17 mouse cellular contexts compared by ENCODE assay signal in genomic region chr15:31585238-31585637, GRCm38 (mm10). TPM values are rescaled to one million over a fixed set of nuclear protein-coding genes. Genes with fewer than 3 reads are reported as not detected.
DNase-seq lines count a peak whose midpoint lies in the region; TF ChIP-seq lines count a peak whose summit lies in the region.
"Had no signal": no experiment of that assay in that cellular context is flagged by ENCODE, and none has a peak within 500 bp of the region (broad histone marks: within the 10 kb centered on the region; RNA-seq: fewer than 3 reads in every experiment).

No protein-coding gene starts in this region.

- H3K27me3 ChIP-seq in myocyte (ENCODE audit: control insufficient read depth, insufficient read depth, insufficient read length): no peaks in the 10 kb centered on the region
- H3K27me3 ChIP-seq: midbrain, embryonic 13.5 days had no signal

- H3K36me3 ChIP-seq in myocyte (ENCODE audit: control insufficient read depth, insufficient read depth): peaks cover 14% of the 10 kb centered on the region

- TF ChIP-seq CTCF in gastrocnemius, adult 2 months (IDR thresholded peaks at IDR 0.05): no peak

- no peak for TF ChIP-seq POLR2A in myocyte (IDR thresholded peaks at IDR 0.05; ENCODE audit: insufficient read length, low read depth)

- H3K4me3 ChIP-seq in gastrocnemius, adult 2 months: no peak overlapping the region
- no peak overlapping the region for H3K4me3 ChIP-seq in myocyte
- H3K4me3 ChIP-seq: erythroblast, embryonic 14.5 days; midbrain, embryonic 13.5 days had no signal

- peak; percentile 48 for DNase-seq in gastrocnemius, adult 2 months
- DNase-seq in gastrocnemius, postnatal 25 days: no peak
- peak; percentile 45 to 54 for DNase-seq in left cerebral cortex, adult 18-20 months (ENCODE audit: low spot score in 2 of 2)
- no peak for DNase-seq in left cerebral cortex, adult 11 months (ENCODE audit: low spot score)
- DNase-seq in brain, adult 2 months (ENCODE audit: low read depth, low spot score): peak; percentile 78
- DNase-seq in yolk sac, embryonic 10.5 days (ENCODE audit: low spot score): no peak
- DNase-seq: adrenal gland, postnatal 25 days; cerebellum, adult 9-11 months; heart, adult 18-20 months; heart, postnatal 4 days; kidney, adult 9 months; kidney, postnatal 4 days; thymus, adult 18-20 months had no signal

- H3K79me2 ChIP-seq in myocyte (ENCODE audit: control insufficient read depth, insufficient read depth): no peaks in the 10 kb centered on the region

- H3K4me2 ChIP-seq in myocyte (ENCODE audit: low read depth): peak overlapping the region; percentile 13
- H3K4me2 ChIP-seq: midbrain, embryonic 13.5 days had no signal

- H3ac ChIP-seq in myocyte (ENCODE audit: control insufficient read depth, insufficient read length): no peak overlapping the region

- peak overlapping the region; percentile 67 for H3K27ac ChIP-seq in gastrocnemius, adult 2 months
- H3K27ac ChIP-seq: liver, embryonic 14.5 days; midbrain, embryonic 13.5 days had no signal

- intact Hi-C loops in gastrocnemius, adult 2 months (cut with DNase I): loop anchor here (5.0 kb wide), 1 partner anchor 53 kb away; the partner anchor contains the start of gene March6

TF ChIP-seq in myocyte, 11 proteins besides CTCF, POLR2A, EP300 and RAD21:
- TF ChIP-seq REST (IDR thresholded peaks at IDR 0.05; ENCODE audit: insufficient read depth, insufficient read length): no peak
- peak in 1 of 3 experiments; percentile 21 for TF ChIP-seq MYOD1 (IDR thresholded peaks at IDR 0.05; ENCODE audit: control insufficient read depth in 1 of 3, insufficient read length in 2 of 3, low read depth in 2 of 3)
TF ChIP-seq in myocyte: peak in this region for 1.

RNA-seq across cellular contexts. Expression of gene Cct5, which starts 16.4 kb away (rescaled TPM):
- 100 to 1,000 TPM; 113 to 132 TPM for total RNA-seq in gastrocnemius, adult 2 months (2021)
- total RNA-seq in gastrocnemius, postnatal 25 days (2021): 100 to 1,000 TPM; 126 to 130 TPM
- total RNA-seq in left cerebral cortex, adult 18-20 months (2021): 100 to 1,000 TPM; 193 to 201 TPM
- 521 TPM for polyA plus RNA-seq in myocyte (2012; fragmentation: generic; extraction: Trizol)

RNA-seq across cellular contexts. Expression of gene Fam173b, which starts 16.4 kb away (rescaled TPM):
- total RNA-seq in gastrocnemius, adult 2 months (2021): 10 to 100 TPM; 13.9 to 17.7 TPM
- total RNA-seq in gastrocnemius, postnatal 25 days (2021): 10 to 100 TPM; 10.8 to 14.4 TPM
- 10 to 100 TPM; 11.2 to 11.3 TPM for total RNA-seq in left cerebral cortex, adult 18-20 months (2021)
- 37.8 TPM for polyA plus RNA-seq in myocyte (2012; fragmentation: generic; extraction: Trizol)

RNA-seq across cellular contexts. Expression of gene Cmbl, which starts 20.0 kb away (rescaled TPM):
- 10 to 100 TPM; 30.4 to 58.0 TPM for total RNA-seq in gastrocnemius, adult 2 months (2021)
- total RNA-seq in gastrocnemius, postnatal 25 days (2021): 10 to 100 TPM; 37.7 to 38.5 TPM
- total RNA-seq in left cerebral cortex, adult 18-20 months (2021): 10 to 100 TPM; 17.0 to 20.2 TPM
- polyA plus RNA-seq in myocyte (2012; fragmentation: generic; extraction: Trizol): 29.0 TPM
- polyA plus RNA-seq: erythroblast, embryonic 14.5 days had no signal

RNA-seq across cellular contexts. Expression of gene March6, which starts 54.4 kb away (rescaled TPM):
- 100 to 1,000 TPM; 124 to 131 TPM for total RNA-seq in gastrocnemius, adult 2 months (2021)
- 100 to 1,000 TPM in 1 of 2 experiments, 10 to 100 TPM in 1; 94.5 to 100 TPM for total RNA-seq in gastrocnemius, postnatal 25 days (2021)
- 100 to 1,000 TPM; 197 to 204 TPM for total RNA-seq in left cerebral cortex, adult 18-20 months (2021)
- polyA plus RNA-seq in myocyte (2012; fragmentation: generic; extraction: Trizol): 37.2 TPM

Comparison
In these comparisons a context has a peak if more than half of its experiments do, and no peak if none do; other contexts are left out.
1. DNase-seq: peak in gastrocnemius, adult 2 months (single experiment), left cerebral cortex, adult 18-20 months (2 of 2) and brain, adult 2 months (single experiment); none in gastrocnemius, postnatal 25 days (single experiment), left cerebral cortex, adult 11 months (single experiment) and yolk sac, embryonic 10.5 days (single experiment).